Mouse (Mus musculus): ENCODE measurements around the gene Arsa. TPM values are rescaled to one million over a fixed set of nuclear protein-coding genes. Genes with fewer than 3 reads are reported as not detected.

The Arsa gene
- polyA plus RNA-seq (2015; fragmentation: Nextera tagmentation; extraction: Ambion mirVana) = 23.6 and 23.8 TPM in 2 replicates

- Histone ChIP-seq H3K4me2 (replicated peaks) (peak within 1 kb of the TSS; percentile 80), H3K36me3 (no peaks in the 10 kb centered on the region), H3K27ac (replicated peaks) (peak within 1 kb of the TSS; percentile 89), H3K4me3 (peak within 1 kb of the TSS; percentile 61), H3K9ac (replicated peaks) (peak within 1 kb of the TSS; percentile 65), H3K4me1 (peaks cover 13% of the 10 kb centered on the region), H3K27me3 (no peaks in the 10 kb centered on the region), H3K9me3 (no peaks in the 10 kb centered on the region)
- 35% methylated on average over 9 of the region's 9 CpGs for WGBS
- ATAC-seq (replicated peaks) = no peak
Observed at GRCm38 (mm10) chr15:89477091-89477491, at the start of gene Arsa. Arsa (minus strand) TSS chr15:89477425.

GRCm38 (mm10) chr15:89526776-89527325, 49.6 kb upstream of the Arsa start:
- 90% methylated on average over 19 of the region's 19 CpGs for WGBS
- H3K27ac ChIP-seq (replicated peaks) = no peak overlapping the region
- no peak for ATAC-seq (replicated peaks)
- H3K36me3 ChIP-seq = no peaks in the 10 kb centered on the region
- peaks cover 14% of the 10 kb centered on the region for H3K4me1 ChIP-seq
- no peak overlapping the region for H3K9ac ChIP-seq (replicated peaks)
- no peak overlapping the region for H3K4me2 ChIP-seq (replicated peaks)
- H3K4me3 ChIP-seq = no peak overlapping the region
- H3K9me3 ChIP-seq = no peaks in the 10 kb centered on the region
- peaks cover 11% of the 10 kb centered on the region for H3K27me3 ChIP-seq

- 87% methylated on average over 7 of the region's 7 CpGs for WGBS
- Histone ChIP-seq H3K27ac (replicated peaks) (no peak overlapping the region), H3K27me3 (peaks cover 11% of the 10 kb centered on the region), H3K9me3 (no peaks in the 10 kb centered on the region), H3K9ac (replicated peaks) (no peak overlapping the region), H3K36me3 (no peaks in the 10 kb centered on the region), H3K4me2 (replicated peaks) (no peak overlapping the region), H3K4me3 (no peak overlapping the region), H3K4me1 (peaks cover 14% of the 10 kb centered on the region)
- ATAC-seq (replicated peaks) = no peak
Observed at GRCm38 (mm10) chr15:89525896-89526295, 48.7 kb upstream of the Arsa start.

- no peak overlapping the region for H3K4me2 ChIP-seq (replicated peaks)
- WGBS = 94% methylated on average over 8 of the region's 8 CpGs
- H3K4me1 ChIP-seq = peaks cover 14% of the 10 kb centered on the region
- no peak for ATAC-seq (replicated peaks)
- H3K27ac ChIP-seq (replicated peaks) = no peak overlapping the region
- H3K9ac ChIP-seq (replicated peaks) = no peak overlapping the region
- H3K9me3 ChIP-seq = no peaks in the 10 kb centered on the region
- H3K4me3 ChIP-seq = no peak overlapping the region
- H3K36me3 ChIP-seq = no peaks in the 10 kb centered on the region
- peaks cover 11% of the 10 kb centered on the region for H3K27me3 ChIP-seq
Observed at GRCm38 (mm10) chr15:89525464-89525863, 48.2 kb upstream of the Arsa start.

- Histone ChIP-seq H3K36me3 (no peaks in the 10 kb centered on the region), H3K9ac (replicated peaks) (peak overlapping the region; percentile 56; the same call in 1 of the 2 replicates), H3K27me3 (peaks cover 11% of the 10 kb centered on the region), H3K4me1 (peaks cover 14% of the 10 kb centered on the region), H3K27ac (replicated peaks) (no peak overlapping the region), H3K9me3 (no peaks in the 10 kb centered on the region), H3K4me3 (peak overlapping the region; percentile 69), H3K4me2 (replicated peaks) (peak overlapping the region; percentile 94)
- WGBS = 66% methylated on average over 8 of the region's 8 CpGs
- no peak for ATAC-seq (replicated peaks)
Observed at GRCm38 (mm10) chr15:89524611-89525415, 47.6 kb upstream of the Arsa start.

GRCm38 (mm10) chr15:89524001-89524571, 46.9 kb upstream of the Arsa start:
- Histone ChIP-seq H3K36me3 (no peaks in the 10 kb centered on the region), H3K4me3 (peak overlapping the region; percentile 69), H3K9ac (replicated peaks) (peak overlapping the region; percentile 56), H3K4me1 (peaks cover 14% of the 10 kb centered on the region), H3K9me3 (no peaks in the 10 kb centered on the region), H3K4me2 (replicated peaks) (peak overlapping the region; percentile 94), H3K27me3 (peaks cover 11% of the 10 kb centered on the region), H3K27ac (replicated peaks) (no peak overlapping the region)
- ATAC-seq (replicated peaks) = peak; percentile 31; the same call in 1 of the 2 replicates
- 4% methylated on average over 50 of the region's 52 CpGs for WGBS

GRCm38 (mm10) chr15:89523283-89523832, 46.1 kb upstream of the Arsa start:
- peak overlapping the region; percentile 94 for H3K4me2 ChIP-seq (replicated peaks)
- H3K27me3 ChIP-seq = peaks cover 11% of the 10 kb centered on the region
- peaks cover 14% of the 10 kb centered on the region for H3K4me1 ChIP-seq
- H3K9me3 ChIP-seq = no peaks in the 10 kb centered on the region
- 4% methylated on average over 31 of the region's 47 CpGs for WGBS
- no peaks in the 10 kb centered on the region for H3K36me3 ChIP-seq
- peak; percentile 66 for ATAC-seq (replicated peaks)
- H3K4me3 ChIP-seq = peak overlapping the region; percentile 69
- peak overlapping the region; percentile 43 for H3K9ac ChIP-seq (replicated peaks)
- H3K27ac ChIP-seq (replicated peaks) = no peak overlapping the region

GRCm38 (mm10) chr15:89522566-89523282, 45.5 kb upstream of the Arsa start:
- ATAC-seq (replicated peaks) = 0 out of 2 replicates have a peak, but pooled peaks have one; percentile 2

GRCm38 (mm10) chr15:89521951-89522350, 44.7 kb upstream of the Arsa start:
- no peak overlapping the region for H3K27ac ChIP-seq (replicated peaks)
- no peak overlapping the region for H3K9ac ChIP-seq (replicated peaks)
- peaks cover 11% of the 10 kb centered on the region for H3K27me3 ChIP-seq
- ATAC-seq (replicated peaks) = no peak
- no peaks in the 10 kb centered on the region for H3K36me3 ChIP-seq
- peaks cover 14% of the 10 kb centered on the region for H3K4me1 ChIP-seq
- no peak overlapping the region for H3K4me2 ChIP-seq (replicated peaks)
- no peak overlapping the region for H3K4me3 ChIP-seq
- H3K9me3 ChIP-seq = no peaks in the 10 kb centered on the region
- 82% methylated on average over 7 of the region's 7 CpGs for WGBS

More at GRCm38 (mm10) chr15:89522566-89523282, 45.5 kb upstream of the Arsa start:
- no peaks in the 10 kb centered on the region for H3K9me3 ChIP-seq
- H3K27me3 ChIP-seq = peaks cover 11% of the 10 kb centered on the region
- peaks cover 14% of the 10 kb centered on the region for H3K4me1 ChIP-seq
- H3K4me3 ChIP-seq = peak overlapping the region; percentile 69
- H3K9ac ChIP-seq (replicated peaks) = no peak overlapping the region
- H3K27ac ChIP-seq (replicated peaks) = no peak overlapping the region
- H3K4me2 ChIP-seq (replicated peaks) = peak overlapping the region; percentile 94
- H3K36me3 ChIP-seq = no peaks in the 10 kb centered on the region
- WGBS = 87% methylated on average over 10 of the region's 10 CpGs

- WGBS = 75% methylated on average over 4 of the region's 4 CpGs
- no peaks in the 10 kb centered on the region for H3K4me1 ChIP-seq
- H3K36me3 ChIP-seq = no peaks in the 10 kb centered on the region
- no peaks in the 10 kb centered on the region for H3K9me3 ChIP-seq
- no peak overlapping the region for H3K9ac ChIP-seq (replicated peaks)
- H3K4me2 ChIP-seq (replicated peaks) = no peak overlapping the region
- no peak for ATAC-seq (replicated peaks)
- H3K4me3 ChIP-seq = no peak overlapping the region
- H3K27ac ChIP-seq (replicated peaks) = no peak overlapping the region
- H3K27me3 ChIP-seq = no peaks in the 10 kb centered on the region
Observed at GRCm38 (mm10) chr15:89512679-89513078, 35.5 kb upstream of the Arsa start.

GRCm38 (mm10) chr15:89507751-89508150, 30.5 kb upstream of the Arsa start:
- H3K27me3 ChIP-seq = no peaks in the 10 kb centered on the region
- H3K4me1 ChIP-seq = no peaks in the 10 kb centered on the region
- no peak overlapping the region for H3K27ac ChIP-seq (replicated peaks)
- no peak overlapping the region for H3K4me2 ChIP-seq (replicated peaks)
- no peak overlapping the region for H3K4me3 ChIP-seq
- ATAC-seq (replicated peaks) = no peak
- WGBS = 95% methylated on average over 8 of the region's 8 CpGs
- H3K36me3 ChIP-seq = peaks cover 9% of the 10 kb centered on the region; the same call in 1 of the 2 replicates
- H3K9ac ChIP-seq (replicated peaks) = no peak overlapping the region
- no peaks in the 10 kb centered on the region for H3K9me3 ChIP-seq
